Mouse (Mus musculus) T-helper 2 cell (primary cell): ENCODE measurements at regions not wholly inside any gene's neighbourhood (a gene's known extent, or its start where the extent isn't known, plus 50 kb on each side); places are given as distances from the start of the nearest gene placed in this dataset.

ENCODE experiments used
- in situ Hi-C: fragments of 300-600 bp; cut with MboI, MseI; formaldehyde crosslinking; loops from one replicate; pipeline ENCODE4 v1.15.1; 2025; ENCODE audit warnings: high pct_unique_total_duplicates

- in situ Hi-C loops = no loop called here
Observed at GRCm38 (mm10) chr12:71778137-71778536, 52.7 kb upstream of the Daam1 start.

- in situ Hi-C loops = no loop called here
Observed at GRCm38 (mm10) chr12:71778948-71779347, 51.9 kb upstream of the Daam1 start.

DNA sequence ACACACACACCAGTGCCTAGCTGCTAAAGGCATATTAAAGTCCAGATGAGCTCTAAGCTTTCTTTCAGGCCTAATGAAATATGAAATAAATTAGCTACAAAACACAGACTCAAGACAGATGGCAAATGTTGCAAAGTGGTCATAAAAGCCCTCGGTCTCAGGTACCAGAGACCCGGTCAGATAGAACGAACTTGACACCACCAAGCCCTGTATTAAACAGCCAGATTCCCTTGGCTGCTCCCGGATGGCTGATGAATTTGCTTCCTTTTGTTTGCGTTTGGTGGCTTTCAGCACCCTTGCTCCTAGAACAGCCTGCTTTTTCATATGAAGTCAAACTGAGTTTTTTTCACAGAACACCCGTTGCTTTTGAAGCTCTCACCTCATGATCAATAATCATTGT, 51.5 kb upstream of the Daam1 start:
- in situ Hi-C loops = no loop called here
